Mouse (Mus musculus): ENCODE measurements around the gene Hectd4.
"Not testable (repeated sequence)": the region's sequence is repeated elsewhere in the genome, so short reads cannot be mapped to it uniquely, and the experiment has no call there.

The Hectd4 gene

DNA sequence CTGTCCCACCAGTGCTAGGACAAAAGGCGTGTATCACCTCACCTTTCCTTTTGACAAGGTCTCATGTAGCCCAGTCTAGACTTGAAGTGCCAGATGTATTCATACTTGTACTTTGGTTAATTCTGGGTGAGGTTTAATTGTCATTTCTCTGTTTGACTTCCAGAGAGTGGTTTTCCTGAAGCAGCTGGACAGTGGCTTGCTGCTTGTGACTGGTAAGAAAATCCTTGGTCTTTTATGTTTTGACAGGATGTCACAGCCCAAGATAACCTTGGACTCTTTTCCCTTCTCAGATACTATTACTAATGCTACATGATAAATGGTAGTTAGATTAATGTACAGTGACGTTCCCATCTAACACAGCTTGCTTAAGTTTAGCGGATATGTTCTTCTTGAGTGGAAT lies 13.0 kb upstream of the Hectd4 start:
- no peak for DNase-seq

DNA sequence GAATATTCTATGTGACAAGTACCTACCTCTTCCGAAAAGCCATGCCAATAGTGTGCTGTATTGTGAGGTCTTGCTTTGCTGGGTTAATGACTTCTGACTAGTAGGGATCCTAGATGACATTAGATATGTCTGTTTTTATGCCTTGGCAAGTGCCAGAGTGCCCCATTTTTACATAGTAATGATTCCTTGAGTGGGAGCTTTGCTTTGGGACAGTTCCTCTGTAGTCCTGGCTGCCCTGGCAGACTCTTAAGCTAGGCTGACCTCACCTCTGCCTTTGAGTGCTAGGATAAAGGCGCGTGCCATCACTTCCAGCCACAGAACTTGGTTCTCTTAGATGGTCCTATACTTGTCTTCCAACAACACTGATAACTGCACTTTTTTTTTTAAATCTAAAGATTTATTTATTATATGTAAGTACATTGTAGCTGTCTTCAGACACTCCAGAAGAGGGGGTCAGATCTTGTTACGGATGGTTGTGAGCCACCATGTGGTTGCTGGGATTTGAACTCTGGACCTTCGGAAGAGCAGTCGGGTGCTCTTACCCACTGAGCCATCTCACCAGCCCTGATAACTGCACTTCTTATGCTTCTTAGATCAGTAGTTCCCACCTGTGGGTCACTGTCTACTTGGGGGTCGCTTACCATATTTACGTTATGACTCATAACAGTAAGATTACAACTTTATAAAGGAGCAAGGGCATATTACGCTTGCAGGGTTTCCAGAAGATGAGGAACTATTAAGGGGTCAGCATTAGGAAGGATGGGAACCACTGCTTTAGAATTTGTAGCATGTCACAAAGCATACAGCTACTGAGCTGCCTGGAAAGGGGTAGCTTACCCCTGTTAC lies 10.0 kb upstream of the Hectd4 start:
- no peak for DNase-seq

DNA sequence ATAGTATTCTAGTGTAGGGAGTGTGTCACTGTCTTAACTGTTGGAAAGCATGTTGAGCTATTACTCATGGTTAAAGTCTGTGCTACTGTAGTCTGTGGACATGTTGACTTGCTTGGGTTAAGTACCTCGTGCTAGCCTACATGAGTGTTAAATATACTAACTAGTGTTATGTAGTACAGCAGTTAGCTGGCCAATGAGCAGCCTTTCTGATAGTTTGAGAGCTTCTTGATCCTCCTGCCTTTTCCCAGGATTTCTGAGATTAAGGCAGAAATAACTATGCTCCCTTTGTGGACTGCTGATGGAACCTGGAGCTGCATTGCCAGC lies 9.5 kb upstream of the Hectd4 start:
- DNase-seq: no peak

DNA sequence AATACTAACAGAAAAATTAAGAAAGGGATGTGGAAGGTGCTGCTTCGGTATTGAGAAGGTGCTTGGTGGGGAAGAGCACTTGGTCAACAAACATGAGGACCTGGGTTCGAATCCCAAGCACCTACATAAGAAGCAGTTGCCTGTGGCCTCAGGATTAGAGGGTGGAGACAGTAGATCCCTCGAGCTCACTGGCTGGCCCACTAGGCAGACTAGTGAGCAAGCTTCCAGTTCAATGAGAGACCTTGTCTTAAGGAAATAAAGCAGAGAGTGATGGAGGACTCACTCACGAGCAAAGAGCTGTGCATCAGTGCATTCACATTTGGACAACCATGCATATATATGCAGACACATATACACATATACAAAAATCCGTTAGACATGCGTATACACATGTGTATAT lies 7.9 kb upstream of the Hectd4 start:
- DNase-seq: no peak

DNA sequence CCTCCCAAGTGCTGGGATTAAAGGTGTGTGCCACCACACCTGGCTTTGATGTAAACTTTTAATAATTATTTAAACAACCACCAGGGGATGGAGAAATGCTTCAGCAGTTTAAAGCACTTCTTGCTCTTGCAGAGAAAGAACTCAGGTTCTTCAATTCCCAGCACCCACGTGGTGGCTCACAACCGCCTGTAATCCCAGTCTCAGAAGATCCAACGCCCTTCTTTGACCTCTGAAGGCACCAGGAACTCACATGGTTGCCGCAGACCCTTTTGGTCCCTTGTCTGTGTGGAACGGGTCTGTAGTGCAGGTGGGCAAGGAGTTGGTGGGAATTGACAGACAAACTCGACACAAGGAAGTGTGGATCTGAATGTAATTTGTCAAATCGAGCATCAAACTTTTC lies 5.3 kb upstream of the Hectd4 start:
- DNase-seq: no peak

DNA sequence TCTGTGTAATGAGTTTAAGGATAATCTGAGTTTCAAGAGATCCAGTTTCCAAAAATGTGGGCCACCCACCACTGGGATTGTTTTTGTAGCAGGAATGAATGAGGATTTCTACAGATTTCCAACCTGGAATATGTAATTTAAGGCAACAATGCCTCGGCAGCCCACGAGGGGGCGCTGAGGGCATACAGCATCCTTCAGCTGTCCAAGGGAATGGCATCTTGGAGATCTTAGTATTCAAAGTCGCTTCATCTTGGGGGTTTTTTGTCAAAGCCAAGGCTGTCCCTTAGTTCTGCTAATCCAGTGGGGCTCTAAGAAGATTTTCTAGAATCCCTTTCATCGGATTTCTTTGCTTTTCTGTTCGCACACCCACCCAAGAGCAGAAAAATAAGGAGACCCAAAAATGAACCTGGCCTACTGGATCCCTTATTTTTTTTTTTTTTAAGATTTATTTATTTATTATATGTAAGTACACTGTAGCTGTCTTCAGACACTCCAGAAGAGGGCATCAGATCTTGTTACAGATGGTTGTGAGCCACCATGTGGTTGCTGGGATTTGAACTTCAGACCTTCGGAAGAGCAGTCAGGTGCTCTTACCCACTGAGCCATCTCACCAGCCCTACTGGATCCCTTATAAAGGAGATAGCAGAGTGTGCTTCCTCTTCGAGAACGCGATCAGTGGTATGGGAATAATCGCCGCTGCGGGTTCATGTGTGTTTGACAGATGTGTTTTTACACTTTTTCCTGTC lies 4.5 kb upstream of the Hectd4 start:
- peak; percentile 78 for DNase-seq

DNA sequence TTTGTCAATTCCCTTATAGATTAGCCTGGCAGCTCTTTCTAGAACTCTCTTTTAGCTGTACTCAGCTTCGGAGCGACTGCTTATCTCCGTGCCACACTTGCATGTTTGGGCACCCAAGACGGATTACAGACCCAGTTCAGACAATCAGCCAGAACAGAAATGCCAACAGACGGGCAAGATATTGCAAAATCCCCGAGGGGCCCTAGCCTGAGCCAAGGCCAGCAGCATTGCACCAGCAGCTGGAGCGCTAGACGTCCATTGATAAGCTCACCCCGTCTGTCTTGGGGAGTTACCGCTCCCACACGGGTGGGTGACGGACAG lies 3.9 kb upstream of the Hectd4 start:
- DNase-seq: no peak

DNA sequence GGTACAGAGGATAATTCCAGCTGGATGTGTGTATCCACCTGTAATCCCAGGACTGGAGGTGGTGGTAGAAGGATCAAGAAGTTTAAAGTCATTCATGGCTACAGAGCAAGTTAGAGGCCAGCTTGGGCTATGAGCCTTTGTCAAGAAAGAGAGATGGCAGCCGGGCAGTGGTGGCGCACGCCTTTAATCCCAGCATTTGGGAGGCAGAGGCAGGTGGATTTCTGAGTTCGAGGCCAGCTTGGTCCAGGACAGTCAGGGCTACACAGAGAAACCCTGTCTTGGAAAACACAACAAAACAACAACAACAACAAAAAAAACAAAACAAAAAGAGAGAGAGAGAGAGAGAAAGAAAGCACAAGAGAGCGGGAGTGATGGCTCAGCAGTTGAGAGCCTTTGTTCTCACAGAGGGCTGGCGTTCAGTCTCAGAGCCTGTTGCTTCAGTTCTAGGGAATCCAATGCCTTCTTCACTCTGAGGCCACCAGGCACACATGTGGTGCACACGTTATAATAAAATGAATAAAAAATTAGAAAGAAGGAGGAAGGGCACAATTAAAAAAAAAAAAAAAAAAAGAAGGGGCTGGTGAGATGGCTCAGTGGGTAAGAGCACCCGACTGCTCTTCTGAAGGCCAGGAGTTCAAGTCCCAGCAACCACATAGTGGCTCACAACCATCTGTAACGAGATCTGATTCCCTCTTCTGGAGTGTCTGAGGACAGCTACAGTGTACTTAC lies 3.3 kb upstream of the Hectd4 start:
- not testable (repeated sequence) for DNase-seq

DNA sequence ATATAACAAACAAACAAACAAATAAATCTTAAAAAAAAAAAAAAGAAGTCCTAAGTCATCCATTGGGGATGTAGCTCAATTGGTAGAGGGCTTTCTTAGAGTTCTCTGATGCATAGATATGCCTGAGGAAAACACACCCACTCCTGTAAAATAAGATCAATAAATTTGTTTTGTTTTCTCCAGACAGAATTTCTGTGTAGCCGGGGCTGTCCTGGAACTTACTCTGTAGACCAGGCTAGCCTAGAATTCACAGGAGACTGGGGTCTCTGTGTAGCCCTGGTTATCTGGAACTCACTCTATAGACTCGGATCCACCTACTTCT lies 2.7 kb upstream of the Hectd4 start:
- DNase-seq: no peak

DNA sequence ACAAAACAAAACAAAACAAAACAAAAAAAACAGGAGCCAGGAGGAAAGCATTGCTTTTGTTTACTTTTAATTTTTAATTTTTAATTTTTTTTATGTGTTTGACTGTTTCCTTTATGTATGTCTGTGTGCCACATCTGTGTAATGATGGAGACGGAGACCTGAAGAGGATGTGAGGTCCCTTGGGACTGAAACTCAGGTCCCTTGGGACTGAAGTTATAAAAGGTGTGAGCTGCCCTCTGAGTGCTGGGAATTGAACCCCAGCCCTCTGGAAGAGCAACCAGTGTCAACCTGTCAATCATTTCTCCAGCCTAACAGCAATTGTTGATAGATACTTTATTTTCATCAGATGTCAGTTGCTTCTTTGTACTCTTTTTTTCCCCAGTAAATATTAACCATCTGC lies 829 bp upstream of the Hectd4 start:
- DNase-seq: no peak

DNA sequence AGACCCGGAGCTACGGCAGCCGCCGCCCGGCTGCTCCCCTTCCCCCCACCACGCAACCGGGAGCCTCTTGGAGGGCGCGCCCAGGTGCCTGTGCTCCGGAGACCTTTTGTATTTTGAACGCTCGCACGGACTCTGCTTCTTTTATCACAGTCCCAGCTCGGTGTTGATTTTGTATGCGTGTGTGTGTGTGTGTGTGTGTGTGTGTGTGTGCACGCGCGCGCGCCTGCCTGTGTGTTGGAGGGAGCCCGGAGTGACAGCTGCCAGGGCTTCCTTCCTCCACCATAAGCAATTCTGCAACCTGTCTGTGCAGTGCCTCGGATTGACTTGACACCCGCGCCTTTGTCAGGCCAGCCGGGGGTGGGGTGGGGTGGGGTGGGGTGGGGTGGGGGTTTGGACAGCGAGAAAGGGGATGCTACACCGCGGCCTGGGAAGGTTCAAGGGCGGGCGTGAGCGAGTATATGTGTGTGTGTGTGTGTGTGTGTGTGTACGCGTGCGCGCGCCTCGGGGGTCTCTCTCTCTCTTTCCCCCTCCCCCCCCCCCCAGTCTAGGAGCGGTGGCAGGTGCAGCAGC lies 798 bp downstream of the Hectd4 start:
- DNase-seq: peak; percentile 23

DNA sequence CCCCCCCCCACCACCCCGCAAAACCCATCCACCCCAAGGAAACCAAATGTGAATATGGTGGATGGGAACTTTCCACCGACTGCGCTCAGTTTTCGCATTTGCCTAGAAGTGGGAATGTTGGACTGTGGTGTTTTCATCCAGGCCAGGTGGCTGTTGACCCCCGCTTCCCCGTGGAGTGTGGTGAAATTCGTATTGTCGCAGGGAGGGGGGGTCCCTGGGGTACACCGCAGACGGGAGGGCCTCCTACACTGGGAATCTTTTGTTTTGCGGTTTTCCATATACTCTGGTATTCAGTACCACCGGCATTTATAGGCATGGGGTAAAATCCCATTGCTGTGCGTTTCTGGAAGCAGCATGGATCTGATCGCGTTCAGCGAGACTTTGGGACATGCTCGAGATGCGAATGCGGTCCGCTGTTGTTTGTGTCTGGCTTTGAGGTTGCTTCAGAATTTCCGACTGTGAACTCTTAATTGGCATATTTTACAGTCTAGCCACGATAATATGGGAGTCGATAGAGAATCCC lies 1.4 kb downstream of the Hectd4 start:
- no peak for DNase-seq

DNA sequence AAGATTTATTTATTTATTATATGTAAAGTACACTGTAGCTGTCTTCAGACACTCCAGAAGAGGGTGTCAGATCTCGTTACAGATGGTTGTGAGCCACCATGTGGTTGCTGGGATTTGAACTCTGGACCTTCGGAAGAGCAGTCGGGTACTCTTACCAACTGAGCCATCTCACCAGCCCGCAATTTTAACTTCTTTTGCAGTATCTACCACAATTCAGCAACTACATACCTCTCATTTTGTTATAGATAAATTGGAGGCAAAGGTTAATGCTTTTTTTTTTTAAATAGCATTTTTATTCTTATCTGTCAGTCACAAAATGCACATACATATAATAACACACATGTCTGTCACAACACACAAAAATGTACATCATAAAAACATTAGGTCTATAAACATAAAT lies 4.0 kb downstream of the Hectd4 start:
- not testable (repeated sequence) for DNase-seq

DNA sequence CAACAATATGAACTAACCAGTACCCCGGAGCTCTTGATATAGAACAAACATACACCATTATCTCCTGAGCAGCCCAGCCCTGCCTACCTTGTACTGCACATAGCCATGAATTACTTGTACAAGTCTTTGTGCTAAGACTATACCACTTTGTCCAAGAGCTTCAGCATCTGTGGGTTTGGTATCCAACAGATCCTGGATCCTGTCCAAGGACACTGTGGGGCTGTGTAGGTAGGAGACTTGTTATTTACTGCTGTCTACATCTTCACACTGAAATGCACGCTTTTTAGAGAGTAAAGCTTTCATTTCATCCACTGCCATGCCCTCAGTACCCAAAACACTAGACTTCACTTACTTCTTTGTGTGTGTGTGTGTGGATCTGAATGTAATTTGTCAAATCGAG lies 4.8 kb downstream of the Hectd4 start:
- DNase-seq: no peak

DNA sequence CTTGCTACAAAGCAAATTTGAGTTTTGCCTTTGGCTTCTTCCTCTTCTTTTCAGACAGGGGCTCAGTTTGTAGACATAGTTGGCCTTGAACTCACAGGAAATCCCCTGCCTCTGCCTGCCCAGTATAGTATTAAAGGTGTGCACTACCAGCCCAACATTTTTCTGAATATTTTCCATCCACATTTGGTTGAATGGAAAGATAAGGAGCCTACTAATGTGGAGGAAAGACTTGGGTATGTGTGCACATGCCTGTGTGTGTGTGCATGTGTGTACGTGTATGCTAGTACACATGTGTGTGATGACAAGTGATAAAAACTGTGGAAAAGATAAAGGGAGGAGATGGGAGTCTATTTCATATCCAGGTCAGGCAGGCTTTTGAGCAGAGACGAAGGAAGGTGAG lies 5.8 kb downstream of the Hectd4 start:
- no peak for DNase-seq

DNA sequence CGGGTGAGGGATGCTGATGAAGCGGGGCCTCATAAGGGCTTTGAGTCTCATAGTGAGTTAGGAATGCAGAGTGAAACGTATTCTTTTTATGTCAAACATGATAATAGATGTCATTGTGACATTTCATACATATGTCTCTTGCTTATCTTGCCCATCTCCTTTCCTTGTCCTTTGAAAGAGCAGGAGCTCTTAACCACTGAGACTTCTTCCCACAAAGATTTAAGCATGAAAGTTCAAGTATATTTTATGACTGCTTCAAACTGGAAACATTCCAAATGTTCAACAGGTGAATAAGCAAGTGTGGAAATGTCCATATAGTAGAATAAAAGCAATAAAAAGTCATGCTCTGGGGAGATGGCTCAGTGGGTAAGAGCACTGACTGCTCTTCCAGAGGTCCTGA lies 6.4 kb downstream of the Hectd4 start:
- DNase-seq: no peak

DNA sequence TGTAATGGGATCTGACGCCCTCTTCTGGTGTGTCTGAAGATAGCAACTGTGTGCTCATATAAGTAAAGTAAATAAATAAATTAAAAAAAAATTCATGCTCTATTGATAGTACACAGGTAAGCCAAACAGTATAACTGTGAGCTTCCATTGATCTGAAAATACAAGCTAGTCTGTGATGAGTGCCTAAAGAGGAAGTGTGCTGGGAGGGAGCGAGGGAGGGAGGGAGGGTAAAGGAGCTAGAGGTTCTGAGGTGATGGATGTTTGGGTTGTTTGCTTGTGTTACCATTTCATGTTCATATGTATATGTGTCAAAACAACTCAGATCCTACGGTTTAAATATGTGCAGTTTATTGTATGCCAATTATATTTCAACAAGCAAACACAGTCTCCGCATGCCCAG lies 6.8 kb downstream of the Hectd4 start:
- DNase-seq: no peak

DNA sequence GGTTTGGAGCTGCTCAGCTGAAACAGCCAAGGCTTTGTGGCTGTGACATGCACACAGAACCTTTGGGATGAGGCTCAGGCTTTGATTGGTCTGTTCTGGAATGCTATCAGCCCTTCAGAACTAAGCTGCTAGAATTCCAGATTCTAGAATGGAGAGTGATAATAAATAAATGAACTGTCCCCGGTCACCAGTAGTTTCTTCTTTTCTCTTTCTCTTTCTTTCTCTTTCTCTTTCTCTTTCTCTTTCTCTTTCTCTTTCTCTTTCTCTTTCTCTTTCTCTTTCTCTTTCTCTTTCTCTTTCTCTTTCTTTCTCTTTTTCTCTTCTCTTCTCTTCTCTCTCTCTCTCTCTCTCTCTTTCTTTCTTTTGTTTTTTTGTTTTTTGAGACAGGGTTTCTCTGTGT lies 7.3 kb downstream of the Hectd4 start:
- not testable (repeated sequence) for DNase-seq

DNA sequence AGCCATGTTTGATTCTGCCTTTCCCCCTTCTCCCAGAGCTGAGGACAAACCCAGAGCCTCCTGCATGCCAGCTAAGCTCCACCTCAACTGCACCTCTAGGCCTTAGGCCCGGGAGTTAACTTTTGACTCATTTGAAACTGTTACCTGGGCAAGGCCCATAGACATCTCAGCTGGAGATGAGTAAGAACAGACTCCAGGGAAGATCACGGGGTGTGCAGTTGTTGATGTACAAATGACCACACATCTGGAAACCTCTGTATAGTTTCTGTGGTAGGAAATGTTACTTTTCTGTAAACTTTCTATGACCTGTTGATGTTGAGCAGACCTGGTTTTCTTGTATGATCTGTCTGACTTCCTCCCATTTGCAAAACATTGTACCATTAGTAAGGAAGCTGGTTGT lies 9.2 kb downstream of the Hectd4 start:
- DNase-seq: no peak

DNA sequence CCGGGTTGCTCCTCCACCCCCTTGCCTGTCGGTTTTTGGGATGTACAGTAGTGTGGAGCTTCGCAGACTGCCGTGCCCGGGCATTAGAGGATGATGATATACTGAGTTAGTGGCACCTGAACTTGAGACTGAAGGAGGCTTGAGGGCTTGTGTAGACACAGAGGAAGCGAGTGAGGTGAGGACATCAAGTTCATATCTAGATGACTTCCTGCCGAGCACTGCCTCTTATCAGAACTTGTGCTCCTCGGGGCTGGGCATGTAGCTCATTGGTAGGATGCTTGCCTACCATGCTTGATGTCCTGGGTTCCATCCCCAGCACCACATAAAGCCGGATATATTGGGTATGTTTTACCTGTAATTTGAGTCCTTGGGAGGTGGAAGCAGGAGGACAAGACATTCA lies 10.8 kb downstream of the Hectd4 start:
- no peak for DNase-seq

DNA sequence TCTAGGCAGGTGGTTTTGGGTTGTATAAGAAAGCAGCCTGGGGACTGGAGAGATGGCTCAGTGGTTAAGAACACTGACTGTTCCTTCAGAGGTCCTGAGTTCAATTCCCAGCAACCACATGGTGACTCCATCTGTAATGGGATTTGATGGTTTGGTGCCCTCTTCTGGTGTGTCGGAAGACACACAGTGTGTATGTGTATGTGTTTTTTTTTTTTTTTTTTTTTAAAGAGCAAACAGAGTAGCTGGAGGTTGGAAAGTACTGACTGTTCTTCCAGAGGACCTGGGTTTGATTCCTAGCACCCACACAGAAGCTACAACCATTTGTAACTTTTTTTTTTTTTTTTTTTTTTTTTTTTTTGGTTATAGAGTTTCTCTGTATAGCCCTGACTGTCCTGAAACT lies 12.8 kb downstream of the Hectd4 start:
- no peak for DNase-seq

DNA sequence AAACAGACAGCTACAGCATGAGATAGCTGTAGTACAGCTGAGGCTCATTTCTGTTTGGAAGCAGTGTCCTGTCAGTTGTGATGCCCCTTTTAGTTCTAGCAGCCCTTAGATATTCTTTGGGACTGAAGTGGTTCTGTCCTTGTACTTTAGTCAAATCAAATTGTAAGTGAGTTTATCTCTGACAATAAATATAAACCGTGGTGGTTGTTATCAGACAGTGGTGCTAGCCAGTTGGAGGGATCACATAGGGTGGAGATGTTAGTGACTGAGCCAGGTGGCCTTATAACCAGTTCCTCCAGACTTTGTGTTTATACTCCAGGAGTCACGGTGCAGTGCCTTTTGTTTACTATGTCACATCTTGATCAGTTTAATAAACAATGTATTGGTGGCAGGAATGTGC lies 13.7 kb downstream of the Hectd4 start:
- DNase-seq: no peak

DNA sequence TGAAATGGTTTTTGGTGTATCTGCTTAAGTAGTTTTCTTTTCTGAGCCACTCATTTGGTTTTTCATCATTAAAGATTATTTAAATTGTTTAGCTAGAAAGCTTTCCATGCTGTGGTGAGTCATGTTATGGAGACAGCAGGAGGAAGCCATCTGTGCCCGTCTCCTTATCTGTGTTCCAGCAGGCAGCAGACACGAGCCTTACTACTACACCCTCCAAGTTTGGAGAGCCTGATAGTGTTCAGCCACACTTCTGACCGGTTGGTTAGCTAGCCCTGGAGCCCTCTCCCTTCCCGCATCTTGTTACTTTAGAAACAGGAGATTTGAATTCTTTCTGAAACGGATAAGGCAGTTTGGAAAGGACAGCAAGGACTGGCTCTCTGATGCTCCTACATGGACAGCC lies 16.2 kb downstream of the Hectd4 start:
- DNase-seq: no peak

DNA sequence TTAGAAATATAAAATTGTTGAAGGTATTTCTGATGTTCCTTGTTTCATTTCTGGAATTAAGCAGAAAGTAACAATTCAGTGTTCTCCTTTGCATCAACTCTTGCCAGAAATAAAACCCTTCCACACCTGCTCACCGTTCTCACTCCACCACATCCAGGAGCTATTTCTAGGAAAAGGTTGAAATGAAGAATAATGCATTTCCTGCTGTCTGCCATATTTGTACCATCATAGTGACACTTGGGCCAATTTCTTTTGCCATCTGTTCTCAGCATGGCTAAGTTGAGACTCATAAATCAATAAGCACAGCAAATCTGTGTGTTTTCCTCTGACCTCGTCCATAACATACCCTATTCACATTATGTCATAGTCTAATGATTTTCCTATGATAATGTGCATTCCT lies 18.2 kb downstream of the Hectd4 start:
- no peak for DNase-seq
